Mouse (Mus musculus): ENCODE data around the gene Ndufa11.

Ndufa11 gene

GRCm38 (mm10) chr17:56716655-56717362 lies 758 bp upstream of the Ndufa11 start:
- in situ Hi-C loops (cut with MboI): no loop called here

GRCm38 (mm10) chr17:56722441-56722840 lies 4.9 kb downstream of the Ndufa11 start:
- in situ Hi-C loops (cut with MboI): no loop called here

- in situ Hi-C loops (cut with MboI): no loop called here
These were observed 6.0 kb downstream of the Ndufa11 start for GRCm38 (mm10) chr17:56723419-56724161.

GRCm38 (mm10) chr17:56727029-56727649 lies 9.6 kb downstream of the Ndufa11 start:
- in situ Hi-C loops (cut with MboI): no loop called here

- in situ Hi-C loops (cut with MboI): no loop called here
These were observed 10.1 kb downstream of the Ndufa11 start for GRCm38 (mm10) chr17:56727659-56728058.

- in situ Hi-C loops (cut with MboI): no loop called here
These were observed 10.6 kb downstream of the Ndufa11 start for GRCm38 (mm10) chr17:56728117-56728516.

GRCm38 (mm10) chr17:56729151-56729550 lies 11.6 kb downstream of the Ndufa11 start:
- in situ Hi-C loops (cut with MboI): no loop called here

GRCm38 (mm10) chr17:56729656-56730055 lies 12.1 kb downstream of the Ndufa11 start:
- in situ Hi-C loops (cut with MboI): no loop called here

GRCm38 (mm10) chr17:56736534-56736933 lies 19.0 kb downstream of the Ndufa11 start:
- in situ Hi-C loops (cut with MboI): no loop called here

GRCm38 (mm10) chr17:56738221-56738620 lies 20.7 kb downstream of the Ndufa11 start:
- in situ Hi-C loops (cut with MboI): no loop called here

GRCm38 (mm10) chr17:56740118-56740787 lies 22.7 kb downstream of the Ndufa11 start:
- in situ Hi-C loops (cut with MboI): no loop called here

- in situ Hi-C loops (cut with MboI): no loop called here
These were observed 23.2 kb downstream of the Ndufa11 start for GRCm38 (mm10) chr17:56740788-56741160.

- in situ Hi-C loops (cut with MboI): no loop called here
These were observed 26.6 kb downstream of the Ndufa11 start for GRCm38 (mm10) chr17:56744173-56744572.

GRCm38 (mm10) chr17:56751404-56752072 lies 34.0 kb downstream of the Ndufa11 start:
- in situ Hi-C loops (cut with MboI): no loop called here

- in situ Hi-C loops (cut with MboI): no loop called here
These were observed 35.9 kb downstream of the Ndufa11 start for GRCm38 (mm10) chr17:56753452-56753851.

- in situ Hi-C loops (cut with MboI): no loop called here
These were observed 37.0 kb downstream of the Ndufa11 start for GRCm38 (mm10) chr17:56754271-56755185.

GRCm38 (mm10) chr17:56756703-56757399 lies 39.3 kb downstream of the Ndufa11 start:
- in situ Hi-C loops (cut with MboI): no loop called here

- in situ Hi-C loops (cut with MboI): no loop called here
These were observed 40.0 kb downstream of the Ndufa11 start, which contains the start of gene Nrtn for GRCm38 (mm10) chr17:56757416-56758123. Gene Nrtn (minus strand): TSS chr17:56757530.

- in situ Hi-C loops (cut with MboI): no loop called here
These were observed 40.6 kb downstream of the Ndufa11 start for GRCm38 (mm10) chr17:56758132-56758531.
